Mouse (Mus musculus) 3T3-L1 (cell line): Measurements from ENCODE around the gene Eid2.

Experiments
- DNase-seq: peaks from one replicate; pipeline ENCODE4 v3.0.0-alpha.2; 2015; ENCODE audit warnings: low read depth, low spot score

Gene Eid2

DNA sequence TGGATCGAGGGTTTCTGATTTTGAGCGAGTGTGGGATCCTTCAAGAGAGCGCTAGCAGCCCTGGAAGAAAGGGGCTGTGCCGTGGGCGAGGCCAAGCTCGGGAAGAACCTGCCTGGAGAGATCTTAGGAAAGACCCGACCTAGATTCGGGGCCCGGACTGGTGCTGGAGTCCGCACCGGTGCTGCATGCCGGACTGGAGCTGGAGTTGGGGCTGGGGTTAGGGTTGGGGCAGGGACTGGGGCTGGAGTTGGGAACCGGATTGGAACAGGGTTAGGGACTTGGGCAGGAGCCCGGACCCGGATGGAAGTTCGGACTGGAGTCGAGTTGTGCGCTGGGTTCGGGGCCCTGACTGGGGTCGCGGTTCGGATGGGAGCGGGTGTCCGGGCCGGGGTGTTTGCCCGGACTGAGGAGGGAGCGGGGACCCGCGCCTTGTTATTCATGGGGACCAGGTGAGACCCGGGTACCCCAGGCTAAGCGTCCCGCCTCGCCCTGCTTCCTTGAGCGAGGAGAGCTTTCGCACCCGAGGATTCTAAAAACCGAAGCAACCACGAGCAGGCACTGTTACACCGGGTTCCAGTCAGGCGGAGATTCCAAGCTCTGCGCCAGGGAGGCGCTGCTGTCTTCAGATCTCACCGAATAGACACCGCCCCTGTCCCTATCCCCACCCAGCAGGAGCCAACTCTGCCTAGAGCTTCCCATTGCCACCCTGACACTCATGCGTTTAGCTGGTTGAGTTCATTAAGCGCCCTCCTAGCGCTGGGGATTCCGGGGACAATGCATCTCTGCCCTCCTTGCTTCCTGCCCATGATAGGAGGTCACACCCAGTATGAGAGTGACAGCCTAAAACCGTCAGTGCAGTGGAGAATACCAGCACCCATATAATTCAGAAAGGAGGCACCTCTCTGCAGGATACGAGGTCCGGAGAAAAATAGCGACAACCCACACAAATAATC lies 23.2 kb downstream of the Eid2 start, which contains the start of gene Selenov:
Gene Selenov, minus strand, starts transcription at position 549 of the 953 bp plus-strand sequence.
- no peak for DNase-seq

DNA sequence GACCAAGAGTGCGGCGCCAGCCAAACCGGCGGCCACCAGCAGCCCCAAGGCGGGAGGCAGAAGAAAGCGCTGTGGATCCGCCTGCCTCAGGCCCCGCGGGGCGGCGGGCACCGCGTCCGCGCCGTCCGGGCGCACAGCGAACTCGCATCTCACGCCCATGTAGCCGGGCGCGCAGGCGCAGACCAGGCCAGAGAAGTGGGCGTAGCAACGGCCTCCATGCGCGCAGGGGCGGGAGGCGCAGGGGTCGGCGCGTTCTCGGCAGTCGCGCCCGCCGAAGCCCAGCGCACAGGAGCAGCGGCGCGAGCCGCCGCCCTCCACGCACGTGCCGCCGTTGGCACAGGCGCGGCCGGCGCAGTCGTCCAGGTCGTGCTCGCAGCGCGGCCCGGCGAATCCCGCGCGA lies 26.8 kb downstream of the Eid2 start:
- no peak for DNase-seq

DNA sequence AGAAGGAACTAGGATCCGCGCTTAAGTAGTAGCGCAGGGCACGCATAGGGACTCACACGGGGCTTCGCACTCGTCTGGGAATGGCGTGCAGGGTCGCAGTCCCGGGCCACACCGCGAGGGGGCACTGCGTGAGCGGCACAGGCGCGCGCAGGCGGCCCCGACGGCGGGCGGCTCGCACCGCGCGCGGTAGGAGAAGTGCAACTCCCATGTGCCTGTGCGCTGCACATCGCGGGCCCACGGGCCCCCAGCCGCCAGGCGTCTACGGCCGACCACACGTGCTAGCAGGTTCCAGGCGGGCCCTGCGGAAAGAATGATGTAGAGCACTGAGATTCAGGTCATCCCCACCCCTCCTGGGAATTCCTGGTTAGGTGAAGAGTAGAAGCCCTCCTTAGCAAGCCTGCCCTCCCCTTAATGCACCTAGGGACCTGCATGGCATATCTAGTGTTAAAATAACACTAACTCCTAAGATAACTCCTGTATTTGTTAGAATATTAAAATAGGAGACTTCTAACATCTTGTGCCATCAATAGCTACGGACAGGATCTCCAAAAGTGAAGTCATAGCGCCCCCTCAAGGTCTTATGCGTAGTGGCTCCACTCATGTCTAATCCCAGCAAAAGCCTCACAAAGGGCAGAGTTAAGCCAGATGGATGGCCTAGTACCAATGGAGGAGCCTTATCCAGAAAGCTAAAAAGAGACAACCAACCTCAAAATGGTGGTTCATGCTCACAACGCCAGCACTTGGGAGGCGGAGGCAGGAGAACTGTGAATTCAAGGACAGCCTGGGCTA lies 31.4 kb downstream of the Eid2 start:
- peak; percentile 65 for DNase-seq

DNA sequence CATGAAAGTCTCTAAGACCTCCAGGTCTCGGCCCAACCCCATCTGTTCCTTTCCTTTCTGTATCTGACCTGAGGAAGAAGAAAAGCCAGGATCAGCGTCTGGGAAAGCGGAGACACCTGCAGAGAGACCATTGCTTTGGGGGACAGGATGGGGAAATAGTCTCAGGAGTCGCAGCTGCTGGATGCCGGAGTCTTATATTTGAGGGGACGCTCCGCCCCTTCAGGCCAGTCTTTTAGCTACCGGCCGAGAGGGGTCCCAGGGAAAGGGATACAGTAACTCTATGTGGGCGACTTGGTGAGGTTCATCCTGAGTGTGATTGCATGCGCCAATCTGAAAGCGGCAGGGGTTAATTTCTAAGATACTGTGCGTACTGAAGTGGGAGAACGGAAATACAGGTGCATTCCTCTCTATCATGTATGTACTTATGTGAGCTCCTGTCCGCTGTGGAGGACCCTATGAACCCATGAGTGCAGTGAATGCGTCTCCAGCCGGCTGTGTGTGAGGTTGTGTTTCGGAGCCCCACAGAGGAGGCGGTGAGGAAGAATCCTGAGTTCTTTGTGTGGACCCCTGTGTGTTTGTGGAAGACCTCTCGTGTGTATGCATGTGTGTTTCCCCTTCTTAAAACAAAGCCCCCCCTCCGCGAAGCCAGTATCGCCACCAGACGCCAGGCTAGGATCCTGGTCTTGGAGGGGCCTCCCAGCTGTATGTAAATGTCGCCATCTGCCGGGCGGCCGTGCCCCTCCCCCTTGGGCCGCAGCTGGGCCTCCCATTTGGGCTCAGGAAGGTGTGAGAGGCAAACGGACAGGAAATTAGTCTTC lies 34.1 kb downstream of the Eid2 start, which contains the start of gene Dll3:
Gene Dll3, minus strand, starts transcription at position 623 of the 818 bp plus-strand sequence.
- DNase-seq, result peak; percentile 31

DNA sequence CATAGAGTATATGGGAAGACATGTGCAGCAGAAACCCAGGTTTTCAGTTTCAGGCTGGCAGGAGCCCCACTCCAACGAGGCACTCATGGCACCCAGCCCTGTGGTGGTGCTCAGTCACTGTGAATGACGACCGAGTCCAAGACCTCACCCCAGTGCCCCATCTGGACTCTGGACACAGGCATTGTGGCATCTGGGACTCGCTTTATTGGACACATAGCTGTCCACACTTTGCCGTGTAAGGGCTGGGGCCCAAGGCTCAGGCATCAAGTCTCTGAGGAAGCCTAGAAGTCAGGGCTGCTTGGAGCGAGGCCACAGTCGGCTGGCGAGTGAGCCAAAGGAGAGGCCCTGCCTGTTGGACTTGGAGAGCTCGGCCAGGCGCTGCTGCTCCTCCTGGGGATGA lies 38.0 kb downstream of the Eid2 start:
- no peak for DNase-seq

DNA sequence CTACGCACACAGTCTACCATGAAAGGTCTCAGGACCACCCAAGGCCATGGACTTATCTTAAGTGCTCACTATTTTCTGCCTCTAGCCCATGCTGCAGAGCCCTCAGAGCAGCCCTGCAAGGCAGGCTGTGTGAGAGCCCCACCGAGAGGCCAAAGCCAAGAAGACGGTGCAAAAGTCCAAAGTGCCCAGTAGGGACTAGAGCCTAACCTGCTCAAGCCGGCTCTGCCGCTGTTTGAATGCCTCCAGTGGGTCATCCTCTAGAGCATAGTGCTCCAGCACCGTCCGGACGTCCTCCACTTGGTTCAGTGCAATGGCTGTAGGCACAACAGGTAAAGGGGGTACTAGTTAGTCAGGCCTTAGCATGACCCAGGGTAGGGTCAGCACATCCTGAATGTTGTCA lies 38.5 kb downstream of the Eid2 start:
- DNase-seq, result no peak

DNA sequence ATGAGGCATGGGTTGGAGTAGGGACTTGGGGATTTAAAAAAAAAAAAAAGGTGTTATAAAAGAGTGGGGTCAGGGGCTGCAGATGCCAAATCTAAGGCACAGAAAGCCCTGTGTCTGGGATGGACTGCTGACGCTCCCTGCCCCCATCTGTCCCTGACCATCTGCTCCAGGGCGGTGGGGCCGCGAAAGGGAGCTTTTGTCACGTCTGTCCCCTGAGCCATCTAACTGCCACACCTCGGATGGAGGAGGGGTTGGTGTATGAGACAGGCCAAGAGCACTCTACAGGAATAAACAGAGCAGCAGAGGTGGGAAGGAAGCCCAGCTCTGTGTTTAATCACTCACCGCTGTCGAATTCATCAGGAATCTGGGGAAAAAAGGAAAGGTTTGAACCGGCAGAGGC lies 42.1 kb downstream of the Eid2 start:
- no peak for DNase-seq

GRCm38 (mm10) chr7:28311151-28311925 lies 43.7 kb downstream of the Eid2 start:
- DNase-seq, result peak; percentile 11

DNA sequence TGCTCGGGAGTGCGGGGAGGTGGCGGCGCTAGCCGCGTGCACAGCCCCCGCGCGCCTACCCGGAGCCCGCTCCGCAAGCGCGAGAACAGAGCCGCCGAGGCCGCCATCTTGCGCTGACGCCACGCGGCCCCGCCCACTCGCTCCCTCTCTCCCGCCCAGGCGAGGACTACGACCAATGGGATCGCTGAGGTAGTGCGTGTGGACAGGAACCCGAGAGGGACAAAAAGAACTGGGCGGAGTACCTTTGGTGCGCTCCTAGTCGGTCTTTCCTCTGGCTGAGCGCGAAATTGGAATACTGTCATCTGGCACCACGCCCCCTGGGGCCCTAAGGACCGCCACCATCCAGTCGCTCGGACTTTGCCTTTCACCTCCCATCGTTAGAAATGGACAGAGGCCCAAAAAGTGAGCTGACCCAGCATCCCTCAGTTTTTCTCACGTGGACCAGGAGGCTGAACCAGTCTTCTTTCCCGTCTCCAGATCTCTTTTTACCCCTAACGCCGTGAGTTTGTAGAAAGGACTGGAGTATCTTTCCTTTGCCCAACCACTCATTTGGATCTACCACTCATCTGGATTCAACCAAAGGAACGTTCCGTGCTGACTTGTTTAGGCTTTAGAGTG lies 44.4 kb downstream of the Eid2 start, which contains the start of gene Timm50:
Gene Timm50, minus strand, starts transcription at position 147 of the 618 bp plus-strand sequence.
- DNase-seq, result peak; percentile 96

DNA sequence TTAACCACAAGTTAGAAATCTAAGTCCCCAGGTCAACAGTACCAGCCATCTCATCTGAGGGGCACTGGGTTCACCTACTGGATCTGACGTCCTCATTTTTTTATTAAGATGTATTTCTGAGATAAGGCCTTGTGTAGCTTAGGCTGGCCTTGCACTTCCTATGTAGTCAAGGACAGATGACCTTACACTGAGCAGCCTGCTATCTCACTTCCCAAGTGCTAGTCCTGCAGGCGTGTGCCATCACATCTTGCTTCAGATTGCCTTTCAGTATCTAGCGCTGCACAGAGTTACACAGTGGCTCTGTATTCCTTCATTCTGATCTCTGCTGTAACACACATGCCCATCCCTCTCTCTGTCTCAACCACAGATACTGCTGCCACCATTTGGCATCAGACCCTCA lies 50.4 kb downstream of the Eid2 start:
- DNase-seq, result no peak

DNA sequence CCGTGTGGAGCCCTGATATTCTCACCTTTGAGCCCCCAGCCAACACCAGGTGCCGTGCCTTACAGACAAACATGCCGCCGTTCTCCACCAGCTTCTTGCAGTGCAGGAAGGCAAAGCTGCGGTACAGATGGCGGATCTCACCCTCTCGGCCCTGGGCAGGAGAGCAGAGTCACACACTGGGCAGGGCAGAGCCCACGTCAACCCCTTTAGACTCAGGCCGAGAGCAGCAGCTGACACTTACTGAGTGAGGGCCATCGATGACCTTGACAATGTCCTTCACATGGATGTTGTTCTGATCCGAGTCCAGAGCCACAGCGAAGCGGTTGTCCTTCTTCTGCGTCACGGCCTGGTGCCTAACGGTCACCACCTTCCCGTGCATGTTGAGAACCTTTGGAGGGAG lies 51.0 kb downstream of the Eid2 start:
- DNase-seq, result no peak
